ENCODE assay signal across 10 mouse cellular contexts in the genomic region with DNA sequence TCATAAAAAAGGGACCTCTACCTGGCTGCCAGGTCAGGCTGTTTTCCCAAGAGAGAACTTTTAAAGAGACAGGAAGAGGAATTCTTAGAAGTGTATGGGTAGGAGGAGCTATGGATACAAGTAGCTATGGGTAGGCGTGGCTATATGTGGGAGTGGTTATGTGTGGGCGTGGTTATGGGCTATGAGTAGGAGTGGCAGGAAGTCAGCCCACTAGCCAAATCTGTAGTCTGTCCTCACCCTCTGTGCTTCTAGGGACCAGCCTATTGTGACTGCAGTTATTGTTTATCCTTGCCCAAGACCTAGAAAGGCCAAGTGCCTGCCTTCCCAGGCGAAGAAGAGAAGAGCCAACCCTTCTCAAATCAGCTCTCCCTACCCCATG. TPM values are rescaled to one million over a fixed set of nuclear protein-coding genes. Genes with fewer than 3 reads are reported as not detected.
DNase-seq lines count a peak whose midpoint lies in the region; ATAC-seq and TF ChIP-seq lines count a peak whose summit lies in the region.
"Had no signal": no experiment of that assay in that cellular context is flagged by ENCODE, and none has a peak within 500 bp of the region (broad histone marks: within the 10 kb centered on the region; RNA-seq: fewer than 3 reads in every experiment).

No protein-coding gene starts in this region.

- peak; percentile 72 for DNase-seq in heart, adult 11 months
- DNase-seq in heart, postnatal 25 days (ENCODE audit: low spot score) = no peak
- DNase-seq in G1E (ENCODE audit: low spot score) = no peak
- DNase-seq in left cerebral cortex, postnatal 10 days (ENCODE audit: extremely low spot score in 1 of 2, low spot score in 2 of 2) = no peak
- no peak for DNase-seq in heart, adult 9 months (ENCODE audit: low spot score in 2 of 2)
- DNase-seq in kidney, adult 8-10 months = no peak

- intact Hi-C loops in heart, postnatal 25 days (cut with DNase I) = no loop called here
- intact Hi-C loops in left cerebral cortex, postnatal 10 days (cut with DNase I) = no loop called here

- peak overlapping the region; percentile 76 for H3K27ac ChIP-seq in forebrain, embryonic 15.5 days (replicated peaks)
- H3K27ac ChIP-seq: limb, embryonic 12.5 days; stomach, embryonic 15.5 days had no signal

- no peak overlapping the region for H3K4me3 ChIP-seq in G1E (ENCODE audit: low read depth, low read length)
- no peak overlapping the region for H3K4me3 ChIP-seq in forebrain, embryonic 15.5 days
- H3K4me3 ChIP-seq: limb, embryonic 12.5 days; stomach, embryonic 15.5 days had no signal

- no peak for TF ChIP-seq CTCF in G1E (IDR thresholded peaks at IDR 0.05; ENCODE audit: low read depth, low read length)

- no peaks in the 10 kb centered on the region for H3K36me3 ChIP-seq in G1E (replicated peaks)
- no peaks in the 10 kb centered on the region for H3K36me3 ChIP-seq in forebrain, embryonic 15.5 days
- H3K36me3 ChIP-seq: limb, embryonic 12.5 days; stomach, embryonic 15.5 days had no signal

- no peak overlapping the region for H3K9ac ChIP-seq in forebrain, embryonic 15.5 days (replicated peaks)
- H3K9ac ChIP-seq: limb, embryonic 12.5 days; stomach, embryonic 15.5 days had no signal

- 66% methylated on average over 3 of the region's 3 CpGs for WGBS in forebrain, embryonic 15.5 days

- ATAC-seq in G1E (ENCODE audit: extremely low read depth, insufficient number of reproducible peaks, low FRiP score, poor library complexity, severe bottlenecking) = peak; percentile 28; the same call in 1 of the 2 replicates
- peak; percentile 72 for ATAC-seq in forebrain, embryonic 15.5 days (replicated peaks)
- peak; percentile 84 for ATAC-seq in megakaryocyte-erythroid progenitor cell, adult 5-6 weeks (replicated peaks; ENCODE audit: low FRiP score, low TSS enrichment, poor library complexity, severe bottlenecking)

- no peak overlapping the region for H3K4me2 ChIP-seq in forebrain, embryonic 15.5 days (replicated peaks)
- H3K4me2 ChIP-seq: limb, embryonic 12.5 days; stomach, embryonic 15.5 days had no signal

- H3K4me1 ChIP-seq in G1E (ENCODE audit: insufficient read depth, low read depth, low read length) = peaks cover 12% of the 10 kb centered on the region
- H3K4me1 ChIP-seq in forebrain, embryonic 15.5 days = peaks cover 19% of the 10 kb centered on the region
- H3K4me1 ChIP-seq: stomach, embryonic 15.5 days had no signal

- H3K9me3 ChIP-seq in G1E (replicated peaks) = no peaks in the 10 kb centered on the region
- H3K9me3 ChIP-seq in forebrain, embryonic 15.5 days = no peaks in the 10 kb centered on the region
- H3K9me3 ChIP-seq: limb, embryonic 12.5 days; stomach, embryonic 15.5 days had no signal

- peaks cover 15% of the 10 kb centered on the region for H3K27me3 ChIP-seq in G1E (ENCODE audit: insufficient read depth, low read length)
- H3K27me3 ChIP-seq in forebrain, embryonic 15.5 days = no peaks in the 10 kb centered on the region
- H3K27me3 ChIP-seq: limb, embryonic 12.5 days; stomach, embryonic 15.5 days had no signal

RNA-seq across cellular contexts. Expression of a gene that starts 13.9 kb away (rescaled TPM):
- 10 to 100 TPM; 12.3 to 12.4 TPM for total RNA-seq in heart, postnatal 25 days (2021)
- 18.1 and 18.4 TPM in 2 replicates for total RNA-seq in G1E (2014; fragmentation: Nextera tagmentation)
- total RNA-seq in G1E (2017) = 23.2 and 23.9 TPM in 2 replicates
- polyA plus RNA-seq in G1E (2012) = 15.9 and 17.5 TPM in 2 replicates
- 53.7 and 54.9 TPM in 2 replicates for polyA plus RNA-seq in forebrain, embryonic 15.5 days (2015; fragmentation: Nextera tagmentation; extraction: Ambion mirVana)
- 27.1 and 38.3 TPM in 2 replicates for total RNA-seq in megakaryocyte-erythroid progenitor cell, adult 5-6 weeks (2014; fragmentation: Nextera tagmentation)
- total RNA-seq in megakaryocyte-erythroid progenitor cell, adult 5-6 weeks (2017) = 38.5 and 49.8 TPM in 2 replicates
- 10 to 100 TPM; 15.7 to 16.0 TPM for total RNA-seq in left cerebral cortex, postnatal 10 days (2021)

RNA-seq across cellular contexts. Expression of a gene that starts 26.5 kb away (rescaled TPM):
- total RNA-seq in heart, postnatal 25 days (2021) = 1 to 10 TPM; 2.9 to 5.0 TPM
- total RNA-seq in G1E (2014; fragmentation: Nextera tagmentation) = 0.08 TPM in 1 of 2 replicates, not detected in the other
- 0.17 and 0.38 TPM in 2 replicates for total RNA-seq in G1E (2017)
- not detected in 2 replicates for polyA plus RNA-seq in G1E (2012)
- 13.0 and 14.4 TPM in 2 replicates for polyA plus RNA-seq in forebrain, embryonic 15.5 days (2015; fragmentation: Nextera tagmentation; extraction: Ambion mirVana)
- not detected in 2 replicates for total RNA-seq in megakaryocyte-erythroid progenitor cell, adult 5-6 weeks (2014; fragmentation: Nextera tagmentation)
- not detected in 2 replicates for total RNA-seq in megakaryocyte-erythroid progenitor cell, adult 5-6 weeks (2017)
- 100 to 1,000 TPM; 105 to 108 TPM for total RNA-seq in left cerebral cortex, postnatal 10 days (2021)

Comparison
In these comparisons a context has a peak if more than half of its experiments do, and no peak if none do; other contexts are left out.
1. ATAC-seq: peak in every context shown above with its lines; median percentile 84 in megakaryocyte-erythroid progenitor cell, adult 5-6 weeks; 72 in forebrain, embryonic 15.5 days; 28 in G1E.
2. RNA of a gene that starts 26.5 kb away (total RNA-seq): 105 to 108 TPM in left cerebral cortex, postnatal 10 days; 2.9 to 5.0 TPM in heart, postnatal 25 days, 0.08 to 0.38 TPM in G1E and not detected in megakaryocyte-erythroid progenitor cell, adult 5-6 weeks; every median in the first group is over 10 times any median in the second.